Mouse (Mus musculus): Measurements from ENCODE around the gene Hyal3. TPM values are rescaled to one million over a fixed set of nuclear protein-coding genes. Genes with fewer than 3 reads are reported as not detected.
"Not testable (repeated sequence)": the region's sequence is repeated elsewhere in the genome, so short reads cannot be mapped to it uniquely, and the experiment has no call there.

Gene Hyal3
- polyA plus RNA-seq, 1 experiment from 2014 or later = 0.56 TPM

DNA sequence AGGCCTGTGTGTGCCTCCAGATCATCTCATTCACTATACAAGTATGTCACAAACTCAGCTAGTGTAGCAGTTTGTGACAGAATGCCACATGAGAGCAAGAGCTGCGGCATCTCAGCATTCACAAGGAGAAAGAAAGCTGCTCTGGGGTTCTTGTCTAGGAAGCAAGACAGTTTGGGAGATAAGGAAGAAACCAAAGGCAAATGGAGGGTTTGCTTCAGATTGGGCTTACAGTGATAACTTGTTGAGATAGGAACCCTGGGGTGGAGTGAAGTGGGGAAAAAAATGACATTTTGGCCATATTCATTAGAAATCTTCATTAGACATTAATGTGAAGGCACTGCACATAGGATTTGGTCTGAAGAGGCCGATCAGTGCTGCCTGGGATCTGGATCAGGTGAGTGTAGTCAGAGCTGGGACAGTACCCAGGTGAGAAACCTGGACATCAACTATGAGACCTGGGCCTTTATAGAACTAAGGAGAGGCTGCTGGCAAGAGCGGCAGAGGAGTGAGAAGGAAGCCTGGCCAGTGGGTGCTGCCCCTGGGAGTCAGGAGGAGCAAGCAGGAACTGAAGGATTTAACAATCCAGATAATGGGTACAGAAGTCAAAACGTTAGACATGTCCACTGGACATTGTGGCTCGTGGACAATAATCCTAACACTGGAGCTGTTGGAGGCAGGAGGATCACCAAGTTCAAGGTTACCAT, 27.8 kb upstream of the Hyal3 start:
- WGBS = 82% methylated on average over 5 of the region's 5 CpGs
- peaks cover 29% of the 10 kb centered on the region for H3K27me3 ChIP-seq (ENCODE audit: low read depth, poor library complexity, severe bottlenecking)

DNA sequence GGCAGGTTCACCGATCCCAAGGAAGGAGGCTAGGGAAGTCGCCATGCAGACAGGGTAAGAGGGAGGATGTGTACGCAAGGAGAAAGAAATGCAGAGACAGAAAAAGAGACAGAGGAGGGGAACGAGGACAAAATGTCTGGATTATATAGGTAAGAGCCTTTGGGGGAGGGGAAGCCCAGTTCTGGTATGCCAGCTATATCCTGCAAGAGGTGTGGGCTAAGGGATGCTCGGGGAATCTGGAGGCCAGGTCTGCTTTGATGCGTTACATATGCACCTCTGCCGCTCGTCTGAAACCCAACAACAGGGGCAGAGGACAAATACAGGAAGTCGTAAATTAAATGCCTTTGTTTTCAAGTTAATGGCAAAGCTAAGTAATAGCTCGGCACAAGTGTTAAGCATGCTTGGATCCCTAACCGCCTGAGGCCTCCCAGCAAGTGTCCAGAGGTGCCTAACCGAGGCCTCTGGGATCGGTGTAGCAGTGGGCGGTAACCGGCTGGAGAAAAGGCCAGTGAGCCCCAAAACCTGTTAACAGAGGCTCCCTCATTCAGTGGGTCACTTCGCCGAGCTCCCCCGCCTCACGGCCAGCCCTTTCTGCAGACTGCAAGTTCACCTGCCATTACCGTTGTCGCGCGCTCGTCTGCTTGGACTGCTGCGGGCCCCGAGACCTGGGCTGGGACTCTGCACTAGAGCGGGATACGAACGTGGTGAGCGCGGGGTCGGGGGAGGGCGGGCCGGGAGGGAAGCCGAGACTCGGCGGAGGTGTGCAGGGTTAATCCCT, 26.9 kb upstream of the Hyal3 start:
- H3K4me1 ChIP-seq = peaks cover 72% of the 10 kb centered on the region
- peak overlapping the region; percentile 93 for H3K27ac ChIP-seq
- H3K4me3 ChIP-seq = peak overlapping the region; percentile 83
- H3K9me3 ChIP-seq (replicated peaks) = no peaks in the 10 kb centered on the region
- H3K36me3 ChIP-seq = peaks cover 24% of the 10 kb centered on the region
- DNase-seq (ENCODE audit: low spot score) = no peak
- H3K27me3 ChIP-seq (ENCODE audit: low read depth, poor library complexity, severe bottlenecking) = peaks cover 21% of the 10 kb centered on the region
- 5% methylated on average over 37 of the region's 37 CpGs for WGBS

More for the DNA sequence above, 27.8 kb upstream of the Hyal3 start:
- Histone ChIP-seq H3K4me1 (peaks cover 73% of the 10 kb centered on the region), H3K27ac (peak overlapping the region; percentile 93), H3K4me3 (peak overlapping the region; percentile 83), H3K36me3 (peaks cover 15% of the 10 kb centered on the region), H3K9me3 (replicated peaks) (no peaks in the 10 kb centered on the region)
- DNase-seq (ENCODE audit: low spot score) = no peak

- Histone ChIP-seq H3K27ac (peak overlapping the region; percentile 93), H3K4me1 (peaks cover 71% of the 10 kb centered on the region), H3K9me3 (replicated peaks) (no peaks in the 10 kb centered on the region), H3K36me3 (peaks cover 30% of the 10 kb centered on the region), H3K27me3 (ENCODE audit: low read depth, poor library complexity, severe bottlenecking) (peaks cover 15% of the 10 kb centered on the region), H3K4me3 (peak overlapping the region; percentile 83)
- under 1% methylated on average over 53 of the region's 53 CpGs for WGBS
- peak; percentile 96 for DNase-seq (ENCODE audit: low spot score)
These were observed 26.2 kb upstream of the Hyal3 start for GRCm38 (mm10) chr9:107554319-107554825.

GRCm38 (mm10) chr9:107555031-107555457, 25.6 kb upstream of the Hyal3 start:
- Histone ChIP-seq H3K9me3 (replicated peaks) (no peaks in the 10 kb centered on the region), H3K27ac (peak overlapping the region; percentile 93), H3K4me1 (peaks cover 65% of the 10 kb centered on the region), H3K36me3 (peaks cover 37% of the 10 kb centered on the region), H3K4me3 (peak overlapping the region; percentile 83), H3K27me3 (ENCODE audit: low read depth, poor library complexity, severe bottlenecking) (peaks cover 9% of the 10 kb centered on the region)
- WGBS = under 1% methylated on average over 23 of the region's 23 CpGs
- no peak for DNase-seq (ENCODE audit: low spot score)

DNA sequence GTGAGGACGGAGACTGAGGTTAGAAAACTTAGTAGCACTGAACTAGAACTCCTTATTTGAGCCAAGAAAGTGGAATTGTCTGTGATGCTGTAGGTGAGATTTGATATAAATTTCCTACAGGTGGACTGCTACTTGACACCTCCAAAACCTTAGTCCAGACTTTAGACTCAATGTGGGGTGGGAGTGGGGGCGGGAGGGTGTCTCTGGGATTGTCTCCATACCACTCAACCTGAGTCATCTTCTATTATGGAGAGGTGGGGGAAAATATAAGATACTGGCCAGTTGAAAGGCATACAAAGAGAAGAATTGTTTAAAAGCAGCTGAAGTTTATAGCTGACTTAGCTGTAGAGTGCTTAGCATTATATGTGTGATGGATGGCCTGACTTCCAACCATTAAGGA, 24.9 kb upstream of the Hyal3 start:
- peaks cover 59% of the 10 kb centered on the region for H3K4me1 ChIP-seq

GRCm38 (mm10) chr9:107556346-107556745, 24.3 kb upstream of the Hyal3 start:
- DNase-seq (ENCODE audit: low spot score) = no peak
- Histone ChIP-seq H3K4me3 (peak overlapping the region; percentile 83), H3K27ac (no peak overlapping the region), H3K36me3 (peaks cover 50% of the 10 kb centered on the region), H3K4me1 (peaks cover 53% of the 10 kb centered on the region), H3K9me3 (replicated peaks) (no peaks in the 10 kb centered on the region), H3K27me3 (ENCODE audit: low read depth, poor library complexity, severe bottlenecking) (no peaks in the 10 kb centered on the region)
- WGBS = 88% methylated on average over 3 of the region's 3 CpGs

More for the DNA sequence above, 24.9 kb upstream of the Hyal3 start:
- peak overlapping the region; percentile 93; the same call in 1 of the 2 replicates for H3K27ac ChIP-seq
- H3K9me3 ChIP-seq (replicated peaks) = no peaks in the 10 kb centered on the region
- H3K36me3 ChIP-seq = peaks cover 44% of the 10 kb centered on the region
- WGBS = 60% methylated on average over 2 of the region's 2 CpGs
- H3K27me3 ChIP-seq (ENCODE audit: low read depth, poor library complexity, severe bottlenecking) = peaks cover 2% of the 10 kb centered on the region
- peak overlapping the region; percentile 83 for H3K4me3 ChIP-seq
- no peak for DNase-seq (ENCODE audit: low spot score)

GRCm38 (mm10) chr9:107563029-107563581, 17.5 kb upstream of the Hyal3 start, which contains the start of gene Tusc2:
TSS of gene Tusc2 (plus strand) at chr9:107563255.
- WGBS = under 1% methylated on average over 46 of the region's 46 CpGs
- H3K27ac ChIP-seq = peak within 1 kb of the TSS; percentile 83
- peaks cover 60% of the 10 kb centered on the region for H3K4me1 ChIP-seq

GRCm38 (mm10) chr9:107565556-107565955, 15.1 kb upstream of the Hyal3 start:
- not testable (repeated sequence) for H3K27me3 ChIP-seq (ENCODE audit: low read depth, poor library complexity, severe bottlenecking); H3K9me3 ChIP-seq (replicated peaks); H3K4me3 ChIP-seq; DNase-seq (ENCODE audit: low spot score)
- Histone ChIP-seq H3K36me3 (peaks cover 52% of the 10 kb centered on the region), H3K27ac (peak overlapping the region; percentile 31; the same call in 1 of the 2 replicates), H3K4me1 (peaks cover 75% of the 10 kb centered on the region)
- WGBS = 54% methylated on average over 5 of the region's 5 CpGs

More at GRCm38 (mm10) chr9:107563029-107563581, 17.5 kb upstream of the Hyal3 start, which contains the start of gene Tusc2:
- peak within 1 kb of the TSS; percentile 95 for H3K4me3 ChIP-seq
- peak; percentile 97 for DNase-seq (ENCODE audit: low spot score)
- no peaks in the 10 kb centered on the region for H3K9me3 ChIP-seq (replicated peaks)
- H3K27me3 ChIP-seq (ENCODE audit: low read depth, poor library complexity, severe bottlenecking) = no peaks in the 10 kb centered on the region
- H3K36me3 ChIP-seq = peaks cover 69% of the 10 kb centered on the region

DNA sequence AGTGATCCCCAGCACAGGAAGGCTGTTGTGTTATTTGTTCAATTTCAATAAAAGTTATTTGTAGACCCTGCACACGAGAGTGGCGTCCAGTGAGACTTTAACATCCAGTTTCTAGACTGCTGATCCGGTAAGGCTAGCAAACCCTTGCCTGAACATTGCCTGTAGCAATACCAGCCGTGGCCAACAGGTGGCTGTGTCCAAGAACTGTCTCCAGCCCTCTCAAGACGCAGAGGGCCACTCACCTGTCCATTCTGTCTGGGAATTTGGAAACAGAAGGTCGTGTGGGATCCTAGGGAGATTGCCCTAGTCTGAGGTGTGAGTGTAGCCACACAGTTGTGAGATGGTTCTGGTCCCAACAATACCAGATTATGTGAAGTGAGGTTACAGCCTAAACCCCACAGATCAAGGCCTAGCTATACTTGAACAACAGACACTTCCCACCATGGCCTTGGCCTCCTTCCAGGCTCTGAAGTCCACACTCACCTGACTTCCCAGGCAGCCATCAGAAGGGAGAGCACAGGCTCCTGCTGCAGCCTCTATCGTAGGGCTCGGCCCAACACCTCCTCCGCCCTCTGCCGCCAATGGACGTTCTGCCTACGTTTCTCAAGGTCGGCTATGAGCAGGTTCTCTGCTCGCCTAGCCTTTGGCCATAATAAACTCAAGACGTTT, 14.4 kb upstream of the Hyal3 start:
- WGBS = 62% methylated on average over 15 of the region's 15 CpGs
- Histone ChIP-seq H3K36me3 (peaks cover 52% of the 10 kb centered on the region), H3K27ac (0 out of 2 replicates have a peak overlapping the region, but pooled peaks have one; percentile 22), H3K27me3 (ENCODE audit: low read depth, poor library complexity, severe bottlenecking) (no peaks in the 10 kb centered on the region), H3K4me3 (no peak overlapping the region; the same call in 1 of the 2 replicates), H3K9me3 (replicated peaks) (no peaks in the 10 kb centered on the region), H3K4me1 (peaks cover 82% of the 10 kb centered on the region)
- DNase-seq (ENCODE audit: low spot score) = peak; percentile 84

DNA sequence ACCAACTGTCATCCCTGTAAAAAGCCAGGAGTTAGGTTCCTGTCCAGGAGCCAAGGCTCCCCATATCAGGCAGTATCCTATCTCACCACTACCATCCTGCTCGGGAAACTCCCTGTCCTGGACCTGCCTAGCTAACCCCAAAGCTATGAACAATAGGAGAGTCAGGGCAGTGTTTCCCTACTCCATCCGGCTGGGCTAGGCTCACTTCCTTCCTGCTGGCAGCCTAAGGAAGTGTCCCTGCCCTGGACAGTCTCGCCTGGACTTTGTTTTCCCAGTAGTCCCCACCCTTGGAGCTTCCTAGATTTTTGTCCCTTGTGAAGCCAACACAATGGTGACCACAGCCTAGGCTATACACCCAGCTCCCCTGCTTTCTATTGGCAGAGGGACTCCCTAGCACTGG, 13.8 kb upstream of the Hyal3 start:
- DNase-seq (ENCODE audit: low spot score) = no peak
- H3K27me3 ChIP-seq (ENCODE audit: low read depth, poor library complexity, severe bottlenecking) = no peaks in the 10 kb centered on the region
- peak overlapping the region; percentile 96 for H3K27ac ChIP-seq
- peaks cover 52% of the 10 kb centered on the region for H3K36me3 ChIP-seq
- H3K4me1 ChIP-seq = peaks cover 83% of the 10 kb centered on the region
- 76% methylated on average over 3 of the region's 3 CpGs for WGBS
- H3K4me3 ChIP-seq = peak overlapping the region; percentile 83; the same call in 1 of the 2 replicates
- H3K9me3 ChIP-seq (replicated peaks) = no peaks in the 10 kb centered on the region

DNA sequence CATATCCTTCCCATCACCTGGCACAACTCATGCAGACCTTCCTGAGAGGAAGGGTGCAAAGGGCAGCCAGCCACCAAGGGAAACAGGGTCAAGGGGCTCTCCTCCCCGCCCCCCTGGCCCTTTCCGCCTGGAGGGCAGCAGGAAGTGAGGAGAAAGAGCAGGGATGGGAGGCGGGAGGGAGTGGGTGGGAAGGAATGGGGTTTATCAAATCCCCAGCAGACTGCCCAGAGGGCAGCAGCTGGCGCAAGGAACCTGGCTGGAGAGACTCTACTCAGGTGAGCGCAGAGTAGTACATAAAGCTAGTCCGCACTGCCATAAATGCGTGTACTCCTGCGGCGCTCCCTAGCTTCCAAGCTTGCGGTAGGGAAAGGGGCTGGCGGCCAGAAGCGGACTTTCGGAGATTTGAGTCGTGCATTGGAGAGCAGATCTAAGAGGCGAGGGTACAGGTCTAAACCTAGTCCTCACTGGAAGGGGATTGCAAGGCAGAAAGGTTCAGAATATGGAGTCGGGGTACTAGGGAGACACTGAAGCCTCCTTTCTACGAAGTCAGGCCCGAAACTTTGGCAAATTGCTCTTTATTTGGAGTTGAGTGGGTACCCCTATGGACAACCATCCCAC, 12.8 kb upstream of the Hyal3 start, which contains the start of gene Hyal2:
Gene Hyal2 (plus strand): TSS at position 244 of the 618 bp plus-strand sequence.
- Histone ChIP-seq H3K4me1 (peaks cover 79% of the 10 kb centered on the region), H3K27me3 (ENCODE audit: low read depth, poor library complexity, severe bottlenecking) (no peaks in the 10 kb centered on the region), H3K4me3 (peak within 1 kb of the TSS; percentile 83), H3K9me3 (replicated peaks) (no peaks in the 10 kb centered on the region), H3K27ac (peak within 1 kb of the TSS; percentile 96), H3K36me3 (peaks cover 52% of the 10 kb centered on the region)
- DNase-seq (ENCODE audit: low spot score) = peak; percentile 58
- WGBS = 4% methylated on average over 18 of the region's 18 CpGs
